Mouse (Mus musculus) forebrain, embryonic 10.5 days (tissue): Measurements from ENCODE around the gene Olfr1252. TPM values are rescaled to one million over a fixed set of nuclear protein-coding genes. Genes with fewer than 3 reads are reported as not detected.

Experiments used
- DNase-seq: peaks from one replicate; pipeline ENCODE4 v3.0.0-alpha.2; 2017; ENCODE audit warnings: low spot score; ENCODE audit errors: extremely low spot score
- H3K27ac ChIP-seq: fragments of 300-500 bp; sonication (generic); 2 replicates; pipeline ENCODE4 v1.5.1; 2016; ENCODE audit warnings: mild to moderate bottlenecking
- H3K27me3 ChIP-seq: fragments of 300-500 bp; sonication (generic); 2 replicates; pipeline ENCODE4 v1.6.1; 2016; ENCODE audit warnings: mild to moderate bottlenecking; ENCODE audit not compliant: poor library complexity, severe bottlenecking
- H3K36me3 ChIP-seq: fragments of 300-500 bp; sonication (generic); replicated peaks from 2 replicates; pipeline ENCODE4 v1.6.1; 2016; ENCODE audit warnings: mild to moderate bottlenecking, moderate library complexity
- H3K4me1 ChIP-seq: fragments of 300-500 bp; sonication (generic); 2 replicates; pipeline ENCODE4 v1.6.1; 2016
- H3K4me3 ChIP-seq: fragments of 300-500 bp; sonication (generic); 2 replicates; pipeline ENCODE4 v1.5.1; 2016; ENCODE audit warnings: mild to moderate bottlenecking, moderate library complexity
- H3K9me3 ChIP-seq: fragments of 300-500 bp; sonication (generic); 2 replicates; pipeline ENCODE4 v1.6.1; 2016; ENCODE audit warnings: mild to moderate bottlenecking, moderate library complexity
- WGBS: fragments of 180-500 bp; shearing (Covaris S2); methylation state at CpG from one replicate; pipeline ENCODE4 v1.1.7; 2016; 5-methylcytosine and 5-hydroxymethylcytosine counted together
- polyA plus RNA-seq: library from polyadenylated mRNA; unstranded; fragments of >200 nt; fragmentation: Nextera tagmentation; extraction: Ambion mirVana; gene quantifications from 2 replicates; pipeline ENCODE4 v1.2.1, GENCODE M21; 2016

Olfr1252 gene
- polyA plus RNA-seq = not detected in 2 replicates

GRCm38 (mm10) chr2:89724912-89725311 lies at the start of gene Olfr1252:
Olfr1252 (minus strand) TSS chr2:89725012.
- Histone ChIP-seq H3K27ac (no peak within 1 kb of the TSS), H3K4me1 (no peaks in the 10 kb centered on the region), H3K4me3 (no peak within 1 kb of the TSS), H3K9me3 (no peaks in the 10 kb centered on the region), H3K27me3 (no peaks in the 10 kb centered on the region), H3K36me3 (no peaks in the 10 kb centered on the region)
- 73% methylated on average over 1 of the region's 1 CpGs for WGBS
- no peak for DNase-seq

GRCm38 (mm10) chr2:89756990-89757389 lies 32.2 kb upstream of the Olfr1252 start, which contains the start of gene Olfr1253:
Olfr1253 (minus strand) TSS chr2:89757090.
- no peaks in the 10 kb centered on the region for H3K9me3 ChIP-seq
- H3K4me1 ChIP-seq = no peaks in the 10 kb centered on the region
- no peaks in the 10 kb centered on the region for H3K27me3 ChIP-seq
- no peak within 1 kb of the TSS for H3K4me3 ChIP-seq
- WGBS = 95% methylated on average over 1 of the region's 1 CpGs
- no peak within 1 kb of the TSS for H3K27ac ChIP-seq
- no peak for DNase-seq
- H3K36me3 ChIP-seq = no peaks in the 10 kb centered on the region

GRCm38 (mm10) chr2:89691980-89692379 lies 32.8 kb downstream of the Olfr1252 start:
- H3K9me3 ChIP-seq = no peaks in the 10 kb centered on the region
- WGBS = 86% methylated on average over 6 of the region's 6 CpGs
- no peaks in the 10 kb centered on the region for H3K36me3 ChIP-seq
- H3K27ac ChIP-seq = no peak overlapping the region
- H3K4me3 ChIP-seq = no peak overlapping the region
- no peaks in the 10 kb centered on the region for H3K4me1 ChIP-seq
- no peak for DNase-seq
- H3K27me3 ChIP-seq = no peaks in the 10 kb centered on the region

- Histone ChIP-seq H3K4me1 (no peaks in the 10 kb centered on the region), H3K36me3 (no peaks in the 10 kb centered on the region), H3K4me3 (no peak within 1 kb of the TSS), H3K27me3 (no peaks in the 10 kb centered on the region), H3K27ac (no peak within 1 kb of the TSS), H3K9me3 (no peaks in the 10 kb centered on the region)
- no peak for DNase-seq
Measured at GRCm38 (mm10) chr2:89671836-89672235, 53.0 kb downstream of the Olfr1252 start, which contains the start of gene Olfr1251. Olfr1251 (minus strand) TSS chr2:89671936.

Other genes with a start within 250 kb of the Olfr1252 start
- gene Olfr1241, start 237.9 kb downstream of the Olfr1252 start, polyA plus RNA-seq = not detected in 2 replicates
- not detected in 2 replicates for gene Olfr1242, start 226.7 kb downstream of the Olfr1252 start, polyA plus RNA-seq
- not detected in 2 replicates for gene Olfr1243, start 193.5 kb downstream of the Olfr1252 start, polyA plus RNA-seq
- gene Olfr1245, start 146.6 kb downstream of the Olfr1252 start, polyA plus RNA-seq = not detected in 2 replicates
- gene Olfr1246, start 131.9 kb downstream of the Olfr1252 start, polyA plus RNA-seq = not detected in 2 replicates
- not detected in 2 replicates for gene Olfr1247, start 110.9 kb downstream of the Olfr1252 start, polyA plus RNA-seq
- not detected in 2 replicates for gene Olfr1248, start 106.8 kb downstream of the Olfr1252 start, polyA plus RNA-seq
- gene Olfr1249, start 90.0 kb downstream of the Olfr1252 start, polyA plus RNA-seq = not detected in 2 replicates
- gene Olfr1250, start 63.5 kb downstream of the Olfr1252 start, polyA plus RNA-seq = not detected in 2 replicates
- not detected in 2 replicates for gene Olfr1251, start 53.1 kb downstream of the Olfr1252 start, polyA plus RNA-seq
- gene Olfr1253, start 32.1 kb upstream of the Olfr1252 start, polyA plus RNA-seq = not detected in 2 replicates
- not detected in 2 replicates for gene Olfr1254, start 68.6 kb upstream of the Olfr1252 start, polyA plus RNA-seq
- gene Olfr1255, start 87.0 kb upstream of the Olfr1252 start, polyA plus RNA-seq = not detected in 2 replicates
- not detected in 2 replicates for gene Olfr1256, start 116.5 kb upstream of the Olfr1252 start, polyA plus RNA-seq
- gene Olfr48, start 123.2 kb upstream of the Olfr1252 start, polyA plus RNA-seq = not detected in 2 replicates
- gene Olfr1257, start 153.4 kb upstream of the Olfr1252 start, polyA plus RNA-seq = not detected in 2 replicates
- not detected in 2 replicates for gene Olfr1258, start 202.3 kb upstream of the Olfr1252 start, polyA plus RNA-seq
- not detected in 2 replicates for gene Olfr1259, start 223.7 kb upstream of the Olfr1252 start, polyA plus RNA-seq
- gene Olfr1260, start 249.3 kb upstream of the Olfr1252 start, polyA plus RNA-seq = not detected in 2 replicates